Mouse (Mus musculus): ENCODE measurements at regions not wholly inside any gene's neighbourhood (a gene's known extent, or its start where the extent isn't known, plus 50 kb on each side); places are given as distances from the start of the nearest gene placed in this dataset.
A peak's percentile ranks its signal among the peaks of the same experiment; 100 is the strongest.

GRCm38 (mm10) chr3:39248712-39249111, 362.0 kb downstream of the Fat4 start:
- no peak for DNase-seq

GRCm38 (mm10) chr3:39249224-39249892, 362.6 kb downstream of the Fat4 start:
- peak; percentile 37 to 51 for DNase-seq

GRCm38 (mm10) chr3:39253076-39253475, 366.3 kb downstream of the Fat4 start:
- no peak for DNase-seq

GRCm38 (mm10) chr3:39264671-39265430, 378.1 kb downstream of the Fat4 start:
- no peak for DNase-seq

- no peak for DNase-seq
These were observed 378.9 kb downstream of the Fat4 start for GRCm38 (mm10) chr3:39265606-39266005.

GRCm38 (mm10) chr3:39269388-39269787, 382.6 kb downstream of the Fat4 start:
- no peak for DNase-seq

- DNase-seq: no peak
These were observed 385.9 kb downstream of the Fat4 start for GRCm38 (mm10) chr3:39272616-39273015.

GRCm38 (mm10) chr3:39276897-39277296, 390.2 kb downstream of the Fat4 start:
- no peak for DNase-seq

GRCm38 (mm10) chr3:39277310-39277709, 390.6 kb downstream of the Fat4 start:
- DNase-seq: no peak

- DNase-seq: no peak
These were observed 408.5 kb downstream of the Fat4 start for GRCm38 (mm10) chr3:39295255-39295654.

GRCm38 (mm10) chr3:39296257-39296656, 409.5 kb downstream of the Fat4 start:
- DNase-seq: no peak

GRCm38 (mm10) chr3:39309487-39309886, 422.7 kb downstream of the Fat4 start:
- DNase-seq: no peak

- DNase-seq: no peak
These were observed 426.8 kb downstream of the Fat4 start for GRCm38 (mm10) chr3:39313563-39313962.

- no peak for DNase-seq
These were observed 434.1 kb downstream of the Fat4 start for GRCm38 (mm10) chr3:39320851-39321250.

GRCm38 (mm10) chr3:39322225-39322624, 435.5 kb downstream of the Fat4 start:
- peak in 1 of 2 experiments; percentile 2 for DNase-seq

- peak; percentile 35 to 40 for DNase-seq
These were observed 449.0 kb downstream of the Fat4 start for GRCm38 (mm10) chr3:39335612-39336230.

- DNase-seq: no peak
These were observed 454.5 kb downstream of the Fat4 start for GRCm38 (mm10) chr3:39341161-39341687.

GRCm38 (mm10) chr3:39344078-39344477, 457.3 kb downstream of the Fat4 start:
- peak; percentile 3 for DNase-seq

GRCm38 (mm10) chr3:39347578-39347977, 460.8 kb downstream of the Fat4 start:
- DNase-seq: no peak

GRCm38 (mm10) chr3:39357012-39357411, 470.3 kb downstream of the Fat4 start:
- DNase-seq: no peak

GRCm38 (mm10) chr3:39360278-39360677, 473.5 kb downstream of the Fat4 start:
- DNase-seq: no peak

GRCm38 (mm10) chr3:39370926-39371325, 484.2 kb downstream of the Fat4 start:
- DNase-seq: no peak

GRCm38 (mm10) chr3:39372426-39372950, 485.7 kb downstream of the Fat4 start:
- no peak for DNase-seq

Data from kidney, postnatal 4 days (tissue).